Mouse (Mus musculus): ENCODE measurements around the gene Gtf2h5. TPM values are rescaled to one million over a fixed set of nuclear protein-coding genes. Genes with fewer than 3 reads are reported as not detected.

Gene Gtf2h5
- total RNA-seq, 2 experiments from 2014 or later: 90.9 to 96.9 TPM

DNA sequence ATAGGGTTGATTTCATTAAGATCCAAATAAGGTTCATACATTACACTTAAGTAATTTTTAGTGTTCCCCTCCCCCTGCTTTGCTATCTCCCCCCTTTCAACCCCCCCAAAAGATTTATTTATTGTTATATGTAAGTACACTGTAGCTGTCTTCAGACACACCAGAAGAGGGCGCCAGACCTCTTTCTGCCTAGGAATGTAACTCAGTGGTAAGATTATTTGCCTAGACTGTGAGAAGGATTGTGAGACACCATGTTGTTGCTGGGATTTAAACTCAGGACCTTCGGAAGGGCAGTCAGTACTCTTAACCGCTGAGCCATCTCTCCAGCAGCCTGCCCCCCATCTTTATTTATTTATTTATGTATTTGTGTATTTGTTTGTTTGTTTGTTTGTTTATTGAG, 31.4 kb downstream of the Gtf2h5 start:
- peak; percentile 24 for DNase-seq

DNA sequence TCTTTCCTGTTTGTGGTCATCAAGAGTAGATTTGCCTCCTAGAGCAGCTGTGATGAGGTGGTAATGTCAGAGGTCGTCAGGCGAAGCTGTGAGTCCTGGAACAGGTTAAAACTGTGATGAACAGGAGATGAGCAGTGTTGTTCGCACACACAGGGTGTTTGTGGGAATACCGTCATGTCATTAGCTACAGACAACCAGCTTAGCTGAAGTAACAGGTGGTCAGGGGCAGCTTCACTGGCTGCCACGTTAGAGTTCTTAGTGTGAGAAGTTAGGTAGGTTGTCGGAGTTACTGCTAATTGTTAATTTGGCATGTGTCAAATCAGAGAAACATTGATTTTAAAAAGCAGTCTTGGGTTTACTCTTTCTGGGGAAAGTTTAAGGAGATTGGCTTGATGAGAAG, 34.1 kb downstream of the Gtf2h5 start:
- no peak for DNase-seq

DNA sequence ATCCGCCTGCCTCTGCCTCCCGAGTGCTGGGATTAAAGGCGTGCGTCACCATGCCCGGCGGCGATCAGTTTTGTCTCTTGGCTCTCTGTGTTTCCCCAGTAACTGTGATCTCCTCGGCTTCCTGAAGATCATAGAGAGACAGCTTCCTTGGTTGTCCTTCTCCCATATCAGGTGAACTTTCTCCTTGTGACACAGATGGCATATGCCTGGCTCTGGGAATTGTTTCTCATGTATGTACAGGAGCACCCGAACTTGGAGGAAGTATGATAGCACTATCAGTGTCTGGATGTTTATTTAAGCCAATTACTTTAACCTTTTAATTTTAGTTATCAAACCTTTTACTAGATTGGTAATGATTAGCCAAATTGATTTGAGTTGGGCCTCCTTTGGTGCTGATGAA, 35.5 kb downstream of the Gtf2h5 start:
- no peak for DNase-seq

DNA sequence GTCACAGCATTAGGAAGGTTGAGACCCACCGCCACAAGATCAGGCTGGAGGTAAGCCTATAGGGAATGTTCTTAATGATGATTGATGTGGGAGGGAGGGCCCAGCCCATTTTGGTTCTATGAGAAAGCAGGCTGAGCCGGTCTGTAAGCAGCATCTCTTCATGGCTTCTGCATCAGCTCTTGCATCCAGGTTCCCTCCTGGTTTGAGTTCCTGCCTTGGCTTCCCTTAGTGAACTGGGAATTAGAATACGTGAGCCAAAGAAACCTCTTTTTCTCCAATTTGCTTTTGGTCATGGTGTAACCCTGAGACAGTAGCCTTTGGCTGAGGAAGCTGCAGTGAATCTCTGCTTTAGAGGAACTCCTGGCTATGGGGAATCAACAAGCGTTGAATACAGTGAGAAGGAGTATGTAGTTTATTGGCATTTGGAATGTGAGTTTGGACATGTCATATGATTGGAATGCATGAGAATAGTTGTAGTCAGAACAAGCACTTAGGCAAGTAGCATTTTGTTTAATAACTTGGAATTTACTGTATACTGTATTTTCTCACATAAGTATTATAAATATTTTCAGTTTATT, 37.7 kb downstream of the Gtf2h5 start:
- no peak for DNase-seq

DNA sequence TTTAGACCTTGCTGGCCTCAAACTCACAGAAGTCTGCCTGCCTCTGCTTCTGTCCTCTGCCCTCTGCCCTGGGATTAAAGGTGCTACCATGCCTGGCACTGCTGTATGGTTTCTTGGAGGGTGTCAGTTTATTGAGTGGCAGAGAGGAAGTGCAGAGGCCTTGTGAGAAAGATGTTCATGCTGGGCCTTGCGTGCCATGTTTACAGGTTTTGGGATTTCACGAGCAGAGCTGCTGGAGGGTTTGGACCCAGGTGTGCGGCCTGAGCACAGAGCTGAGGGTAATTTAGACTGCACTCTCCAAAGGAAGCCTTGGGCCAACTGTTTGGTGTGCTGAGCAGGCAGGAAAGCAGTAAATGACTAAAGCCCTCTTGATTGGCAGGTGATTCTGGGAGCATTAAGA, 38.3 kb downstream of the Gtf2h5 start:
- no peak for DNase-seq

DNA sequence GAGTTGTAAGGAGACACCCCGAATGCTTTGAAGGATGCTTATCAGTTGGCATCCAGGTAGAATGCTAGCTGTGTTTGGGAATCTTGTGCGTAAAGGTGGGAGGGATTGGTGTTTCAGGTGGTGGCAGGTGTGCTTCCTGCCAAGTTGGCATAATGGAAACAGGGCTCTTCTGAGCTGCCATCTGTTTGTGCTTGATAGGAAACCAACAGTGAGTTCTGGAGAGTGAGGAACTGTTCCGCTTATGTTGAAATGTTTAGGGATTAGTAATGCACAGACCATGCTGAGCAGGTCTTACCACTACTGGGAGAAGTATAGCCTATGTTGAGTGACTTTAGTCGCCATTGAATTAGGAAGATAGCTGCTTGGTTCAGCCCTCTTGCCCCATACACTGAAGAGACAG, 39.3 kb downstream of the Gtf2h5 start:
- DNase-seq: no peak

DNA sequence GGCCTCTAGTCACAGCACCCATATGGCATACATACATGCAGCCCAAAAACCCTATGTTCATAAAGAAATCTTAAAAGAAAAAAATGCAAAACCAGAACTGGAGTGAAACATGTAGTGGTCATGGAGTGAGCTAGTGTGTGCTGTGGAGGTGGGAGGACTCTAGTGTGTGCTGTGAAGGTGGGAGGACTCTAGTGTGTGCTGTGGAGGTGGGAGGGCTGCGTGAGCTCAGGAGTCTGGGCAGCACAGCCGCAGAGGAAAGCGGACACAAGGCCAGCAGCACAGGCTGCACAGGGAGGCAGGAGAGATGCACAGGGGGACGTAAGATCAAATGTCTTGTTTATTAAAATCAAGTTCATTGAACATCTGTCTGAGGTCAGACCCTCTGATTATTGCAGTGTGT, 44.2 kb downstream of the Gtf2h5 start:
- no peak for DNase-seq

DNA sequence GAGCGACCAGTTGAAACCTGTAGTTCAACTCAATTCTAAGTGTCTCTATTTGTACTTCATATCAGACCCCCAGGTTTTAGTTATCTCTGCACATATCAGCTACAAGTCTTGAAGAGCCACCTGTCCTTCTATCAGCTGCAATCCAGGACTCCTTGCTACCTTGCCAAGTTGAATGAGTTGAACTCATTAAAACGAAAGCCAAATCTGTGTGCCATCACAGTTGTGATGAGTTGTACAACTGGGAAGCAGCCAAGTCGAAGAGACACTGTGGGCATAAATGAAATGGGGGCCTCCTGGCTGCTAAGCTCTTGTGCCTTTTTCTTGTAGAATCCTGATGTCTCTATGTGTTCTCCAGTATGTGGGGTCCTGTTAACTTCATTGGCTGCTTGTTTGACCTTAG, 45.9 kb downstream of the Gtf2h5 start:
- DNase-seq: no peak

DNA sequence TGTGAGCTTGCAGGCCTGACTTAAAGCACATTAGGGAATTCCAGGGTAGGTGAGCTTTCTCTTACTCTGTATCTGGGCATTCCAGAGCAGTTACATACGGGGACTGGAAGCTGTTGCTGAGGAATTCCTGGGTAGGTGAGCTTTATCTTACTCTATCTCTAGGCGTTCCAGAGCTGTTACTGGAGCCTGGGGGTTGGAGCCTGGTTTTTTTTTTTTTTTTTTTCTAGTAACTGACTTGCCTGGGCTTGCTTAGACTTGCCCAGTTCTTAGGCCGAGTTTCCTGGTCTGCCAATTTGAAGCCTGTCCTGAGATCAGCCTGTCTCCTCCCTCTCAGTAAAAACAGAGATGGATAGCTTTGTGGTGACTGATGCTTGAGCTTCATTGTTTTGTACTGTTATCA, 48.5 kb downstream of the Gtf2h5 start:
- DNase-seq: no peak

DNA sequence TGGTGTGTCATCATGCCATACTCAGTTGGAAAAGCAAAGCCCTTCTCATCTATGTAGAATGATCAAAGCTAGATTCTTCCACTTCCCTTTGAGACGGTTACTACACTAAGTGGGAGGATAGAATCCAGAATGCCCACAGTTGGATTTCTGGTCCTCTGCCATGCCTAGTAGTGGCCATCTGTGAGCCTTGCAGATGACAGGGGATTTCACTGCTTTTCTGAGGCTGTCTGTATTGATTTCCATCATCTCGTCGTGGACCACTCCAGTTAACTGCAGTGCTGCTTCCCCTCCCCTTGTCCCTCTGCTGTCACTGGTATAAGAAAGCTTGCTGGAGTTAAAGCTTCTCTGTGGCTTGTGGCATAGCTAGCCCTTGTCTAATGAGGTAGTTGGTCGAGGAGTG, 49.8 kb downstream of the Gtf2h5 start:
- no peak for DNase-seq

DNA sequence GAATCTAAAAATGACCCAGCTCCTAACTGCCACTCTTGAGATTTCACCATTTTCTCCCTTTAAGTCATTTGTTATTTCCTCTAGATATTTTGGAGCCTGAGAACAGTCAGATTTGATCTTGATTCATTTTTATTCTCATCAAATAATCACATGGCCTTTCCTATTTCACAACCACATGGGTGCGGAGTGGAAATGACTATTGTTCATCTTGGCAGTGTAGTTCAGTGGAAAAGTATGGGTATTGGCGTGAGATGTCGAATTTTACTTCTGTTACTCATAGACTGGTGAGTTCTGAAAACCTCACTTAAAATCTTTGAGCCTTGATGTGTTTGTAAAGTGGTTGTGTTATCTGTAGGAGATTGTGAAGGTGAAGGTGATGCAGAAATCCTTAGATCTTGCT, 51.5 kb downstream of the Gtf2h5 start:
- no peak for DNase-seq

Small RNA genes lying within 50 kb of the gene (microRNA-seq; reads per million reads assigned to microRNA genes)
- not detected for gene Gm22774

Other genes with a start within 250 kb of the Gtf2h5 start
- gene Snx9, start 238.5 kb upstream of the Gtf2h5 start, total RNA-seq (2021): 10 to 100 TPM; 48.3 to 51.7 TPM
- 10 to 100 TPM in 1 of 2 experiments, 1 to 10 TPM in 1; 8.2 to 15.4 TPM for gene Synj2, start 138.5 kb upstream of the Gtf2h5 start, total RNA-seq (2021)
- 1 to 10 TPM; 5.4 to 8.2 TPM for gene Serac1, start within 50 bp of the Gtf2h5 start, total RNA-seq (2021)
- gene Tulp4, start 26.7 kb downstream of the Gtf2h5 start, total RNA-seq (2021): 10 to 100 TPM; 66.8 to 82.4 TPM
- 10 to 100 TPM; 11.4 to 12.8 TPM for gene Tmem181a, start 177.1 kb downstream of the Gtf2h5 start, total RNA-seq (2021)
- 1 to 10 TPM; 3.1 to 6.3 TPM for gene Dynlt1a, start 237.7 kb downstream of the Gtf2h5 start, total RNA-seq (2021)